Mouse (Mus musculus) cerebellum, adult 9-11 months (tissue): ENCODE results near the gene Tstd3.

Experiments
- DNase-seq: peaks from one replicate; pipeline ENCODE4 v3.0.0; 2022

The Tstd3 gene

DNA sequence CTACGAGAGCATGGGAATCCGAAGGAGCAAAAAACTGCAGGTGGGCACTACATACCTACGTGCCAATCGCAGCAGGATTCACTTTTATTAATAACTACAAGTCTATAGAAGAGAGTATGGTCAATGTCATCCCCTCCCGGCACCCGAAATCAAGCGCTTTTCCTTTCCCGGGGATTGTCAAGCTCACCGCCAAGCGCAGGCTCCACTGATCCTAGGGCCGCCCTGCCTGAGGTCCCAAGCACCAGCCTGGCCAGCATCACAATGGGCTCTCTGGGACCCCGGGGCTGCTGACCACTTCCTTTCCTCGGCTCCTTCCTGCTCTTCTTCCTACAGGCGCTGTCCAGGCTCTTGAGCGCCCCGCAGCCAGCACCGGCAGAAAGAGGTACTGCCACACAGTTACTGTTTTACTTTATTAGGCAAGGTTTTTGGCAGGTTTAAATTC, at the start of gene Tstd3, which contains the start of gene Usp45:
Tstd3 (minus strand) TSS at position 350 of the 442 bp plus-strand sequence.
Usp45 (plus strand) TSS at position 294 of the 442 bp plus-strand sequence.
- peak; percentile 86 for DNase-seq

DNA sequence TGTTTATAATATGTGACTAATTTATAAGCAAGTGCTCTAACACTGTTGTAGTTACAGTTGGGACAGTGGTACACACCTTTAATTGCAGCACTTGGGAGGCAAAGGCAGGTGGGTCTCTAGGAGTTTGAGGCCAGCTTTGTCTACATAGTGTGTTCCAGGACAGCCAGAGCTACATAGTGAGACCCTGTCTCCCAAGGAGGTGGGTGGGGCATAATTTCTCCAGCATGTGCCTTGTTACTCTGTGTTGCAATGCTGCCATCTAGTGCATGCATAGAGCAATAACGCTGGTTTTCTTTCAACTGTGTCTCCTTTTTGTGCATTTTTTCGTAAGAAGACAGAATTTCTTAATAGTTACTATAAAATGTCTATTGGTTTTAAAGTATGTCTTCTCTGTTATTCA, 47.0 kb upstream of the Tstd3 start:
- DNase-seq: peak; percentile 23

DNA sequence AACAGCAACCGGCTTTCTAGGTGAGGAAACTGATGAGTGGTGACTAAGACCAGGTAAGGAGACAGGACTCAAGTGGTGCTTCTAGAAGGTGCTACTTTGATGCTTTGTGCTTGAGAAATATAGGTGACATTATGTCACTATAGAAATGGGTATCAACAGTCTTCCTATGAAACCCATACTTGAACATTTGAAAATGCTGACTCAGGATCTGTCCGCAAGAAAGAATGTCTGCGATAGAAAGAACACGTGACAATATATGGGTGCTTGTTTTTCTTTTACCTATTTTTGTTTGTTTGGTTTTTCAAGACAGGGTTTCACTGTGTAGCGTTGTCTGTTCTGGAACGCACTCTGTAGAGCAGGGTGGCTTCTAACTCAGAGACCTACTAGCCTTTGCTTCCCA, 45.6 kb upstream of the Tstd3 start:
- no peak for DNase-seq

DNA sequence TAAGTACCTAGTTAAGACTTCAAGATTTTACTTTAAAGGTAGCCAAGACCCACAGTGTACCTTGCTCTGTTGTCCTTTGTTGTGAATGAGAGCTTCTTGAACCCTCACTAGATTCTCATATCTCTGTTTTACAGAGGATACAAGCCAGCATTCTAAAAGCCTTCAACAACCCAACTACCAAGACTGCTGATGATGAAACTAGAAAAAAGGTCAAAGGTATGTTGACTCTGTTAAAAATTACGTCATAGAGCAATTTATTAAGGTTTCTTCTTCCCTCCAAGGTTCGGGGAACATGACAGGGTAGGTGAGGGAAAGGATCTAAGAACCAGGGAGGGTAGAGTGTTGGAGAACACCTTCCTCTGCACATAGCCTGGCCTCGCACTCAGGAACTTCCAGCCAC, 43.6 kb upstream of the Tstd3 start:
- DNase-seq: no peak

DNA sequence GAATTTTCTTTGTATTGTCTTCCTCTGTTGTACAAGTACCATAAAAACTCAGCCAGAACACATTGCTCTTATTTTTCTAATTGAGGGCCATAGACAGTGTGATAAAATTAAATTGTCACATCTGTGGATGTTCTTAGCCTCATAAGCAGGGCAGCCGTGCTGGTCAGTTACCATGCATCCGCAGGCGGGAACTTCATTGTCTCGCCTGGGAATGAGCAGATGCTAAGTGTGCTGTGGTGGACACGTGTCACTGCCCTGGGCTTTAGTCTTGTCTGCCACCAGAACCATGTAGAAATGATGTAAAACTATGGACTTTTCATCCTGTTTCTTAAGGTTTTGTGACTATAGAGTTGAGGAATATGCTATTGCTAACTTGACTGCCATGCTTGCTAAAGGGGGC, 40.2 kb upstream of the Tstd3 start:
- no peak for DNase-seq

DNA sequence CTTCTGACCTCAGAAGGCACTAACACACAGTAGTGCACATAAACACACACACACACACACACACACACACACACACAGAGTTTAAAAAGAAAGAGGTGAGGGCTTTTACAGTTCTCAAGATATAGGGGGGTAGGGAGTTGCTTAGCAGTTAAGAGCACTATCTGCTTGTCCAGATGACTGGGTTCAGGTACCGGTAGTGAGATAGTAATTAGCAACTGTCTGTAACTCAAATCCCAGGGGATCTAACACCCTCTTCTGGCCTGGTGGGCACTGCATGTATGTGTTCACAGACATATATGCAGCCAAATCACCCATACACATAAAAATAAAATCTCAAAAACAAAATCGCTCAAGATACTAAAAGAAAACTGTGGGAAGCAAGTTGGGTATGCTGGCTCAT, 34.6 kb upstream of the Tstd3 start:
- no peak for DNase-seq

DNA sequence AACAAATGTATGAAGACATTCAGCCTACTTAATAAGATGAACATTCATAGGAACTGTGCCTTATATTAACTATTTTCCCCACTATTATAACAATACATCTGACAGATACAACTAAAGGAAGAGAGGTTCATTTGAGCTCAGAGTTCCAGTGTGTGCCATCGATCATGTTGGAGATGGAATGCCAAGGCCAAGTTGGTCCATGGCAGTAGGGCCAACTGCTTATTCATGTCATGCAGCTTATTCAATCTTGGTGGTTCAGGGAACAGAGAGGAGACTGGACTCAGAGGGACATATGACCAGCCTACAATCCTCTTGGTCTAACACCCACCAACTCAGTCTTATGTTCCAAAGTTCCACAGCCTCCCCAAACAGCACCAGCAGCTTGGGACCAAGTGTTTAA, 34.0 kb upstream of the Tstd3 start:
- DNase-seq: no peak

DNA sequence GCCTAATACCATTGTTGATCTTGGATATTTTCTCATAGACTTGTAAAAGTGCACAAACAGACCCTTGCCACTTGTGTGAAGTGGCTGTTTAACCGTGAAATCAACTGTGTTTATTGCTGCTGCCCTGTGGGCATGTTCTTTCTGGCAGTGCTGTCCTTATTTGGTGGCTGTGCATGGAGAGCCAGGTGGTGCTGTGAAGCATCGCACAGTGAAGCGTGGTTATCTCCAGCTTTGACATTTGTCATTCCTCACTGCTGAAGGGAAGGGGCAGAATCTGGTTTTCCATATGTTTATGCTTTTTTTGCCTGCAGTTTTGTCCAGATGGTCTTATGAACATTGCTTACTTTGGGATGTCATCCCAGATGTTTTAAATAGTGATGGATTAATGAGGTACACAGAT, 26.6 kb upstream of the Tstd3 start:
- DNase-seq: no peak

DNA sequence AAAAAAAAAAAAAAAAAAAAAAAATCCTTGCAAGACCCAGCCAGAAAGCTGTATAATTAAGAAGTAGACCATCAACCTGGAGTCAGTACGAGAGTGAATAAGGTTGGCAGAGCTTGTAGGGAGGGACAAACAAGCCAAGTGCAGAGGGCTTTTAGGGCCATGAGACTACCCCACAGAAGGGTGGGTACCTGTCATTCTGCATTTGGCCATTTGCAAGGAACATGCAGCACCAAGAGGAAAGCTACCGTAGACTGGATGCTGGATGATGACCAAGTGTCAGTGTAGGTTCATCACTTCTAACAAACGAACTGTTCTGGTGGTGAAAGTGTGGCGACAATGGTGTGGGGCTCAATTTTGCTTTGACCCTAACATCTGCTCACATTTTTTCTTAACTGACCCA, 22.8 kb upstream of the Tstd3 start:
- no peak for DNase-seq

DNA sequence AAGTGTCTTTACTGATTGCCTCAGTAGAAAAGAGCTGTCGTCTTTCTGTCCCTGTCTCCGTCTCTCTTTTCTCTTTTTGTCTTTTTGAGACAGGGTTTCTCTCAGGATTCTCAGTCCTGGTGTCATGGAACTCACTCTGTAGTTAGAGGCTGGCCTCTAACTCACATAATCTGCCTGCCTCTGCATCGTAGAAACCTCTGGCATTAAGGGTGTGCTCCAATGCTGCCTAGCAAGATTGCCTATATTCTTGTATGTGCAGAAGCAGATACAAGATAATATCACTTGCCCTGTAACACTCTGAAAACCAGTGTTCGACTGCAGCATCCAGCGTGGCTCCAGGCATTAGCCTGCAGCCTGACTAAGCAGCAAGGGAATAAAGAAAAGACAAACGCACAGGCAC, 21.9 kb upstream of the Tstd3 start:
- no peak for DNase-seq

DNA sequence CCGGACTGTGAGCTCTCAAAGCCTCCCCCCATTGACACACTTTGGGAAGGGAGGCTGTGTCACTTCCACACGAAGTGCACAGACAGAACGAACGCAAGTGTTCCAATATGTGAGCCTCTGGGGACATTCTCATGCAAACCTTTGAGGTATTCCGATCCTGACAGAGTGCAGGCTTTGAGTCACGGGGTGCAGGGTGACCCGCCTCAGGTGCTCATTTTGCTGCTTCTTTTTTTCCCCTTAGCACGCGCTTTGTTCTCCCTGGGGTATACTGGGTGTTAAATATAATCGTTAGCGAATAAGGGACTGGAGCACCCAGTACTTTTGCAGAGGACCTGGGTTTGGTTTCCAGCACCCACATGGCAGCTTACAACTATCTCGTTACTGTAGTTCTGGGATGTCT, 19.3 kb upstream of the Tstd3 start:
- no peak for DNase-seq

DNA sequence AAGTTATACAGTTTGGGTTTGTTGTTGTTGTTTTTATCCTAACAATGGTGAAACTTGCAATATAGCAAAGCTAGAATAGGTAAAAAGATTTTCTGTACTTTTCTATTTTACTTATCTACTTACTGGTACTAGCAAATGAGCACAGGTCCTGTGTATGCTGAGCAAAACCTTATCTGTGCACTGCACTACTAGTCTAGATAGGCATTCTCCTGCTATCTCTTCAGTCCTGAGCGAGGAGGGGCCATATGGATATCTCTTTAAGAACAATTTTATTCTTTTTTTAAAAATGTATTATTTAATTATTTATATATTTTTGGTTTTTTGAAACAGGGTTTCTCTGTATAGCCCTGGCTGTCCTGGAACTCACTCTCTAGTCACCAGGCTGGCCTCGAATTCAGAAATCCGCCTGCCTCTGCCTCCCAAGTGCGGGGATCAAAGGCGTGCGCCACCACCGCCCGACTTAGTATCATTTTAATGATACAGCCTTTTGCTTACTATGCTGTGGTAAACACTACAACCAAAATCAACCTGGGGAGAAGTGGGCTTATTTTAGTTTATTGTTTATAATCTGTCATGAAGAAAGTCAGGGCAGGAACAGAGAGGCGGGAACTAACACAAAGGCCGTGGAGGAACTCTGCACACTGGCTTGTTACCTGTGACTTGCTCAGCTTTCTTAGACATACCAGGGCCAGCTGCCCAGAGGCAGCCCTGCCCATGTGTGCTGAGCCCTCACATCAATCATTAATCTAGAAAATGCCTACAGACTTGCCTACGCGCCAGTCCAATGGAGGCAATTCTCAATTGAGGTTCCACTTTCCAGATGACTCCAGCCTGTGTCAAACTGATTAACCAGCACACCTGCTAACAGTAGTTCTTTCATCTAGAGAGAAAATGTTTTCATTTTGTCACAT, 14.1 kb upstream of the Tstd3 start:
- DNase-seq: no peak

DNA sequence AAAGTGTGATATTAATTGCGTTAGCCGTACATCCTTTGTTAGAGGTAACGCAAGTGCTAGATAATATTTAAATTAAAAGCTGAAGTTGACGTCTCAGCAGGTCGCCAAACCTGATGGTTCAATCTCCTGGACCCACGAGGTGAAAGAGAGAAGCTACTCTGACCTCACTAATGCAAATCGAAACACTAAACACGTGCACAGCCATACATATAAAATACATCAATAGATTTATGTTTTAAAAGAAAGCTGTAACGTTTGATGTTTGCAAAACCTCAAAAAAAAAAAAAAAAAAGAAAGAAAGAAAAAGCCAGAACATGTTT, 9.9 kb upstream of the Tstd3 start:
- no peak for DNase-seq

DNA sequence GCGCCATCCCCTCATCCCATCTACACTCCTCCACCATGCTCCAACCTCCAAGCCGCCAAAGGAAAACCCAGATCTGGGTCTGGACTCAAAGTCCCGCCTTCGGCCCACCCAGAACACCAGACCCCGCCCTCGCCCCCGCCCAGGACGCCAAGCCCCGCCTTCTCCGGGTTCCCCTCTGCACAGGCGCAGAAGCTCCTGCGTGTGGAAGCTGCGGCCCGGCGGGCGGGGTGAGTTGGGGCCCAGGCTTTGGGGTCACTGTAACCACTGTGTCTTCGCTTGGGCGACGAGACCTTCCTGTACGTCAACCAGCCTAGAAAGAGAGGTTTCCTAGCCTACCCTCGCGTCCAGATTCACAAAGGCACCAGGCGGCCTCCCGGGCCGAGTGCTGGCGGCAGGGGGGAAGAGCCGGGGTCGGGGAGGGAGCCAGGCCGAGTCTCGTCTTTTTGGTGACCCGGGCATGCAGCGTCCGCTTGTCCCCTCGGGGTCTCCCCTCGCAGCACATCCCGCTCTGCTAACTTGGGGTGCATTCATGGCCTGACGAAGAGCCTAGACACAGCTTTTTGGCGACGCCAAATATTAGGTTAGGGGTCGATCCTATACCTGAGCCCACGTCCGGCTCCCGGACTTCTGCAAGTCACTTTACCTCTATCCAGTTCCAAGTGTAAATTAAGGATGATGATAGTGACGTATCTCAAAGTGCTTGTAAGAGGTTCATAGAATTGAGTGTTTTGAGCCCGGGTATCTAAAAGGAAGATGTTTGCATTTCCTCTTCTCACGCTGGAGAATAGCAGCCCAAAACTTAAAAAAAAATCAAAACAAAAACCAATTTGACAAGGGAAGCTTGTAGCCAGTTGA, 9.3 kb upstream of the Tstd3 start:
- peak; percentile 92 for DNase-seq

DNA sequence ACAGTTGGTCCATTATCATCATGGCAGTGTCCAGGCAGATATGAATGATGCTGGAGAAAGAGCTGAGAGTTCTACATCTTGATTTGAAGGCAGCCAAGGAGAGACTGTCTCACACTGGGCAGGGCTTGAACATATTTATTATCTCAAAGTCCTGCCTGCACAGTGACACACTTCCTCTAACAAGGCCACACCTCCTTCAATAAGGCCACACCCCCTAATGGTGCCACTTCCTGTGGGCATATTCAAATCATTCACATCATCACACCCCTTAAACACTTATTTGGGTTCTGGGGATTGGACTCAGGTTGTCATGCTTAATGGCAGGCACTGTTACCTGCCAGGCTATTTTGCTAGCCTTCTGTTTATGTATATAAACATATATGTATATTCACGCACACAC, 5.3 kb upstream of the Tstd3 start:
- no peak for DNase-seq

DNA sequence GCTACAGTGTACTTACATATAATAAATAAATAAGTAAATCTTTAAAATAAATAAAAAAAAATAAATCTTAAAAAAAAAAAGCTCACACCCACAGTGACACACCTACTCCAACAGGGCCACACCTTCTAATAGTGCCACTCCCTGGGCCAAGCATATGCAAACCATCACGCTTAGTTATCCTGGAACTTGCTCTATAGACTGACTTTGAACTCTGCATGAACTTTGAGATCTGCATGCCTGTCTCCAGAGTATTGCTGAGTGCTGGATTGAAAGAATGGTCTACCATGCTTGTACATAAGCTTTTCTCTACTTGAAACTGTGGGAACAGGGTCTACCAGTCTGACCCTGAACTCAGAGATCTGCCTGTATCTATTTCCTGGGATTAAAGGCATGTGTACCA, 4.1 kb upstream of the Tstd3 start:
- no peak for DNase-seq

DNA sequence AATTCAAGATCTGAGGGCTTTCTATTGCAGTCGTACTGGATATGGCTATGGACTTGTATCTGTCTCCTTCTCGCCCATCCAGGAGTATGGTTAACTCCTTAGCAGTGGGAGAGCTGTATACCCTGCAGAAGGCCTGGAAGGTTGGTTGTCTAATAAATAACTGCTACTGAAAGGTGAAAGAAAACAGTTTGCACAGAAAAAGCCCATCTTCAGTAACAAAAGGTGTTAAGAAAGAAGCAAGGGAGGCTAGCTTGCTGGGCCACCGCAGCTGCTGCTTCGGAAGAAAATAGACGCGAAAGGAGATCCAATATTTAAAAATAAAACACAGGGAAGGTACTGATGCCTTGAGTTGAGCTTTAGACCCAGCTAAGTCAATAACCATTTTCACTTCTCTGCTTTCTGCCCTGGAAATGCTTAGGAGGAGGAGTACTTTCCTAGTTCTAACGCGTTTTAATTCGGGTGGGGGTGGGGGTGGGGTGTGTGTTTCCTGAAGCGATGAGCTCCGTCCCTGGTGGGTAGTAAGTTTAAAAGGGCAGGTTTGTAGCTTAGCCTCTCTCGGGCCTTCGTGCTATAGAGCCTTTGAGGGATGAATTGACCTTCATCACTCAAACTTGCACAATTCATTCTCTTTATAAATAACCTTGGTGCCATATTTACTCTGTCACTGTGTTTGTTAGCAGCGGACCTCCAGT, 695 bp downstream of the Tstd3 start:
- DNase-seq: no peak

DNA sequence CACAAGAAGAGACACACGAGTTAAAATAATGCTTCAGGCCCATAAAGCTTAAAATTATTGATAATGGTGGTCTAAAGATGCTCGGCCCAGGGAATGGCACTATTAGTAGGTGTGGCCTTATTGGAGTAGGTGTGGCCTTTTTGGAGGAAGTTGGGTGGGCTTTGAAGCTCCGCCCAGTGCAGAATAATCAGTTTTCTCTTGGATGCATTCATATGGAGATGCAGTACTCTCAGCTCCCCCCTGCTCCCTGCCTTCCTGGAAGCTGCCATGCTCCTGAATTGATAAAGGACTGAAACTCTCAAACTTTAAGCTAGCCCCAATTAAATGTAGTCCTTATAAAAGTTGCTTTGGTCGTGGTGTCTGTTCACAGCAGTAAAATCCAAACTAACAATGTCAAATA, 3.2 kb downstream of the Tstd3 start:
- DNase-seq: no peak

DNA sequence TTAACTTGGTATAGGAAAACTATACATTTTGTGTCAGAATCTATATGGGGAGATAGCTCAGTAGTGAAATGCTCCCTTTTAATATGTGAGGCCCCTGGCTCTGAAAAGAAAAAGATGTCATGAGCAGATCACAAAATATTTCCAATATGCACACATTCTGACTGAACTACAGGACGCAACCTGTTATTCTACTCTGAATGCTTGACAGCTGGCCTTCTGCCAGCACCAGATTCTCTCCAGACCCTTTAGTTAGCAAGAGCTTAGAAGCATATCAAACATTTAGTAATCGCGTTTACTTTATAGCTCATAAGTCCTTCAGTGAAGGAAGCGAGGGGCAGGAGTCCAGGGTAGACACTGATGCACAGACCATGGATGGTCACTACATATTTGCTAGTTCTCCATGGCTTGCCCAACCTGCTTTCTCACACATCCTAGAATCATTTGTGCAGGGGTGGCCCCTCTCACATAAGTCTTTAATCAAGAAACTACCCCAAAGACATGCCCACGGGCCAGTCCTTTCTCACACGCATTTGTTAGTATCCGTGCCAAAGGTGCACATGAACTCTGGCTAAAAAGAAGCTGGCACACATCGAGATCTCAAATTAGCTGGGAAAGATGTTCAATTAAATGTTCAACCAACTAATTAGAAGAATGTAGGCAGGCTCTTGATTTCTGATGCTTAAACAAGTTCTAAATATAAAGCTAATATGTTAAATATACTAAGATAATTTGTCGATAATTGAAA, 5.4 kb downstream of the Tstd3 start:
- no peak for DNase-seq

DNA sequence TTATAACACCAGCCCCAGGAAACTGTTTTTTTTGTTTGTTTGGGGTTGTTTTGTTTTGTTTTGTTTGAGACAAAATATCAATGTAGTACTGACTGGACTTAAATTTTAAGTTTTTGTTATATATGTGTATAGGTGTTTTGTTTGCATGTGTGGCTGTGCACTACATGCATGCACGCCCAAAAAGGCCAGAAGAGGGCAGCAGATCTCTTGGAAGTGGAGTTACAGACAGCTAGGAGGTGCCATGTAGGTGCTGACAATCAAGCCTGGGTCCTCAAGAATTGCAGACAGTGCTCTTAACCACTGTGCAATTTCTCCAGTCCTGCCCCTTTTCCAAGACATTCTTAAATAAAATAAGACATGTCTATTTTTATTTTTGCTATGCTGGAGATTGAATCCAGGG, 8.2 kb downstream of the Tstd3 start:
- DNase-seq: no peak

DNA sequence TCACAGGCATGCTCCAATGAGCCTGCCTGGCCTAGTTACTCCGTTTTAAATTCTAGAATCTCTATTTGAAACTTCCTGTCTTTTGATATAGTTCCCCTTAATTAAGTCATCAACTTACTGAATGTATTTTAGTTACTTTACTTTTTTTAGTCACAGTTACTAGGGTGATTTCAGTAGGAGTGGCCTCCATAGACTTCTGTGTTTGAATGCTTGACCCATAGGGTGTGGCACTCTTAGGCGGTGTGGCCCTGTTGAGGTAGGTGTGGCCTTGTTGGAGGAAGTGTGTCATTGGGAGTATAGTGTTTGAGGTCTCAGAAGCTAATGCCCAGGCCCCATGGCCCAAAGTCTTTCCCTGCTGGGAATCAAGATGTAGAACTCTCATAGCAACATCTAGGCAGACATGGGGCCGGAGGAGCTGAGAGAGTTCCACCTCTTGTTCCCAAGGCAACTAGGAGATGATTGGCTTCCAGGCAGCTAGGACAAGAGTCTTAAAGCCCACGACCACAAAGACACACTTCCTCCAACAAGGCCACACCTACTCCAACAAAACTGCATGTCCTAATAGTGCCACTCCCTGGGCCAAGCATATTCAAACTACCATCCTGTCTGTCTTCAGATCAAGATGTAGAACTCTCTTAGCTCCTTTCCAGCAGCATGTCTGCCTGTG, 11.8 kb downstream of the Tstd3 start:
- DNase-seq: no peak

DNA sequence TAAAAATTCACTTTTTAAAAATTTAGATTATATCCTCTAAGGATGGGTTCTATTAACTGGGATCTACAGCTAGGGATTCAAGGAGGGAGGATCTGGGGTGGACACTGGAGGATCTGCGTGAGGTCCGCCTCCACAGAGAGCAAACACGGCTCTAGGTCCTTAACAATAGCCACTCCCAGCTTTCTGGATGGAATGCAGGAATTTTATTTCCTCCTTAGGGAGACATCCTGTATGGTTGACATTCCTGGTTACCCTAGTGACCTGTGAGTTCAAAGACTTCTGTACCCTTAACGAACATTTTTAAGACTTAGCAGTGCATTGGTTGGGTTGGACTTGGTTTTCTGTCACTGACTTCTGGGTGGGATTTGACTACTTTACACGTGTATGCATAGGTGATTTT, 21.3 kb downstream of the Tstd3 start:
- no peak for DNase-seq
